Mouse (Mus musculus) urinary bladder, postnatal 4 days (tissue): ENCODE measurements around the gene Zfp384.

Experiments
- DNase-seq, 2 experiments: peaks; one replicate each; pipeline ENCODE4 v3.0.0; 2021 to 2022; ENCODE audit warnings: low spot score in 2 of 2

The Zfp384 gene

GRCm38 (mm10) chr6:125082801-125083386 lies 73.9 kb downstream of the Zfp384 start:
- no peak for DNase-seq

- no peak for DNase-seq
Measured at GRCm38 (mm10) chr6:125084424-125084823, 75.5 kb downstream of the Zfp384 start.
